16 mouse cellular contexts compared by ENCODE assay signal in genomic region chr6:37241434-37241833, GRCm38 (mm10). TPM values are rescaled to one million over a fixed set of nuclear protein-coding genes. Genes with fewer than 3 reads are reported as not detected.
"Had no signal": no experiment of that assay in that cellular context is flagged by ENCODE, and none has a peak within 500 bp of the region (broad histone marks: within the 10 kb centered on the region; RNA-seq: fewer than 3 reads in every experiment).

No protein-coding gene starts in this region.

- H3K4me1 ChIP-seq: liver, embryonic 15.5 days; neural tube, embryonic 12.5 days; stomach, embryonic 15.5 days had no signal

- H3K36me3 ChIP-seq: limb, embryonic 10.5 days; liver, embryonic 15.5 days; neural tube, embryonic 12.5 days; stomach, embryonic 15.5 days had no signal

- DNase-seq: kidney, adult 8-10 months; kidney, postnatal 25 days; lung, adult 2 months; lung, postnatal 36 days; midbrain, embryonic 14.5 days; right cerebral cortex, postnatal 14 days; thymus, adult 2 months; thymus, postnatal 25 days had no signal

- H3K9ac ChIP-seq: liver, embryonic 15.5 days; neural tube, embryonic 12.5 days; stomach, embryonic 15.5 days had no signal

- H3K9me3 ChIP-seq: limb, embryonic 10.5 days; liver, embryonic 15.5 days; neural tube, embryonic 12.5 days; stomach, embryonic 15.5 days had no signal

- H3K4me2 ChIP-seq: liver, embryonic 11.5 days; liver, embryonic 15.5 days; neural tube, embryonic 12.5 days; stomach, embryonic 15.5 days had no signal

- H3K4me3 ChIP-seq: limb, embryonic 10.5 days; liver, embryonic 15.5 days; myocyte; neural tube, embryonic 12.5 days; stomach, embryonic 15.5 days had no signal

- ATAC-seq: lung, postnatal 0 days had no signal

- H3K27ac ChIP-seq: limb, embryonic 10.5 days; liver, embryonic 15.5 days; neural tube, embryonic 12.5 days; stomach, embryonic 15.5 days had no signal

- H3K27me3 ChIP-seq: liver, embryonic 15.5 days; neural tube, embryonic 12.5 days; stomach, embryonic 15.5 days had no signal

RNA-seq across cellular contexts. Expression of gene Dgki, which starts 58.5 kb away (rescaled TPM):
- total RNA-seq: neutrophil, adult 5-6 weeks had no signal
